Mouse (Mus musculus) liver, adult 2 months (tissue): ENCODE data around the gene Pms2. TPM values are rescaled to one million over a fixed set of nuclear protein-coding genes. Genes with fewer than 3 reads are reported as not detected.

Experiments
- DNase-seq: peaks from one replicate; pipeline ENCODE4 v3.0.0-alpha.2; 2011; ENCODE audit warnings: low read depth, low spot score; ENCODE audit errors: extremely low read depth
- H3K27ac ChIP-seq: fragments of 200-500 bp; replicated peaks from 2 replicates; pipeline ENCODE4 v1.5.1; 2012; ENCODE audit warnings: low read depth, mild to moderate bottlenecking, control low read depth, inconsistent platforms, low read length; ENCODE audit not compliant: insufficient read depth
- H3K27me3 ChIP-seq: fragments of 200-500 bp; 2 replicates; pipeline ENCODE4 v1.6.1; 2012; ENCODE audit warnings: mild to moderate bottlenecking, moderate library complexity, low read length, inconsistent platforms; ENCODE audit not compliant: control insufficient read depth, insufficient read depth
- H3K36me3 ChIP-seq: fragments of 200-500 bp; 2 replicates; pipeline ENCODE4 v1.6.1; 2012; ENCODE audit warnings: low read length, inconsistent platforms; ENCODE audit not compliant: control insufficient read depth, insufficient read depth
- H3K4me1 ChIP-seq: fragments of 200-500 bp; 2 replicates; pipeline ENCODE4 v1.6.1; 2011; ENCODE audit warnings: low read length; ENCODE audit not compliant: control insufficient read depth, insufficient read depth
- H3K4me3 ChIP-seq: fragments of 200-500 bp; 2 replicates; pipeline ENCODE4 v1.5.1; 2011; ENCODE audit warnings: low read depth, mild to moderate bottlenecking, control low read depth, low read length, moderate library complexity; ENCODE audit not compliant: insufficient read depth
- H3K79me2 ChIP-seq: fragments of 200-500 bp; 2 replicates; pipeline ENCODE4 v1.6.1; 2012; ENCODE audit warnings: inconsistent platforms, mild to moderate bottlenecking, low read length, moderate library complexity; ENCODE audit not compliant: control insufficient read depth, insufficient read depth
- H3K9ac ChIP-seq: fragments of 200-500 bp; 2 replicates; pipeline ENCODE4 v1.6.1; 2012; ENCODE audit warnings: low read depth, mild to moderate bottlenecking, control low read depth, inconsistent platforms, low read length
- CTCF ChIP-seq: fragments of 200-500 bp; IDR thresholded peaks from 2 replicates; pipeline ENCODE4 v1.5.1; 2011; ENCODE audit warnings: low read depth, low read length, control low read depth
- POLR2A ChIP-seq: fragments of 200-500 bp; IDR thresholded peaks from 2 replicates; pipeline ENCODE4 v1.6.1; 2011; ENCODE audit warnings: low read length, control low read depth; ENCODE audit not compliant: insufficient read depth; ENCODE audit errors: extremely low read depth
- WGBS: fragments of 180-500 bp; shearing (Covaris S2); methylation state at CpG from one replicate; pipeline ENCODE4 v1.1.7; 2018; 5-methylcytosine and 5-hydroxymethylcytosine counted together
- polyA plus RNA-seq: library from polyadenylated mRNA; depleted of rRNA; stranded (reverse); fragments of >200 nt; gene quantifications from 2 replicates; pipeline ENCODE4 v1.2.3, GENCODE M21; 2012; rRNA removed
- total RNA-seq: library from RNA; depleted of rRNA; stranded (reverse); fragments of >200 nt; gene quantifications from 2 replicates; pipeline ENCODE4 v1.2.3, GENCODE M21; 2014; rRNA removed

Pms2 gene
- total and polyA plus RNA-seq, 2 experiments, result 0.88 to 2.1 TPM

DNA sequence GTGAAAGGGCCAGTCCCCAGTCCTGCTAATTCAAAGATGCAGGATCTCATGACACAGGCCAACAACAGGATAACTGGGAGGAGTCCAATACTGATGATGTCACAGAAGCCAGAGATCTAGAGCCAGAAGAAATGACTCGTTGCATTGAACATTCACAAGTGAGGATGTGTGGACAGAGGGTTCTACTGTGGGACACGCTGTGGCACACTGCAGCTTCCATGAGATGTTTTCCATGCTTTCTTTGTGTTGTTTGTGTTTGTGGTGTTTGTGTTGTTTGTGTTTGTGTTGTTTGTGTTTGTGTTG, 65.8 kb downstream of the Pms2 start:
- Histone ChIP-seq H3K9ac (no peak overlapping the region), H3K4me1 (no peaks in the 10 kb centered on the region), H3K27me3 (no peaks in the 10 kb centered on the region), H3K27ac (no peak overlapping the region), H3K79me2 (no peaks in the 10 kb centered on the region), H3K4me3 (no peak overlapping the region), H3K36me3 (no peaks in the 10 kb centered on the region)
- TF ChIP-seq POLR2A (no peak), CTCF (no peak)
- no peak for DNase-seq
- 24% methylated on average over 2 of the region's 2 CpGs for WGBS

DNA sequence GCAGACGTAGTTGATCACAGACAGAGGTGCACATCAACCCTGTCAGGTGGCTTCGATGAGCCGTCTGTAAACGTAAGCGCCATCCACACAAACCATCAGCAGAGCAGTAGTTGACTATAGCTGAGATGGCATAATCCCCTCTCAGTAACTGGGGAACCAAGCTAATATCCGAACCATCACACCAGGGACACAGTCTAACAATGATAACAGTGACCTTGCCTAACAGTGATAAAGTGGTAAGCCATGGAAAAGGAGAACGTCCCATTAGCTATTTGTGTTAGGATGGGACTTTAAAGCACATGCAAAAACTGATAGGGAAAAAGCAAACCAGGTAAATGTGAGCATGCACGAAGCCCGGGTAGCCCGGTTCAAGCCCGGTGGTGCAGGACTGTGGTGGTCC, 66.5 kb downstream of the Pms2 start:
- Histone ChIP-seq H3K36me3 (no peaks in the 10 kb centered on the region), H3K79me2 (no peaks in the 10 kb centered on the region), H3K9ac (no peak overlapping the region), H3K4me1 (no peaks in the 10 kb centered on the region), H3K27me3 (no peaks in the 10 kb centered on the region), H3K4me3 (no peak overlapping the region), H3K27ac (no peak overlapping the region)
- WGBS, result 75% methylated on average over 11 of the region's 11 CpGs
- no peak for TF ChIP-seq POLR2A
- TF ChIP-seq CTCF, result no peak
- no peak for DNase-seq

DNA sequence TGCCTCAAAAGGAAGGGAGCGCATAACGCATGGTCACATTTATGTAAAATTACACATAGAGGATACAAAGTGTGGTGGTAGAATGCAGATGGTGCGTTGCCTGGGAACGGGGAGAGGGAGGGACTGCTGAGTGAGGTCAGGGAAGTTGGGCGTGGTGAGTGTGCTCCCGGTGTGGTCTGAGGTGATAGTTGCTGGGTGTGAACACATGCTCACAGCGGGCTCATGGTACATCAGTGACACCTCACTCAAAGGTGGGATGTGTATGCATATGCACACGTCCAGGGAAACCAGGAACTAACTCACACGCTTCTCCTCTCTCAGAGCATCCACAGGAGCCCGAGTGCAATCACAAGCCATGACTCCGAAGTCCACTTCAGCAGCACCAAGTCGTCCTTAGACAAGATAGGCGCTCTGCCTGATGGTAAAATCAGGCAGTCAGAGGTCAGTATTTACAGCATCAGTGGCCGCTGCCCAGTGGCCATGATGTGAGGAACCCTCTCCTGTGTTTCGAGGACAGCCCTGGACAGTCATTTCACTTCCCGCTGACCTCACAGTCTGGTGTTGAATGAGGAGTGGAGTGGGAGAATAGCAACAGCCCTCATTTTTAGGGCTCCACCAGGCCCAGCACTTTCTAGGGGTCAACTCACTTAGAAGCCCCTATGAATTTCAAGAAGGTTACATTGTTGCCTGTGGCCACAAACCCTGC, 67.1 kb downstream of the Pms2 start:
- no peak overlapping the region for H3K27ac ChIP-seq
- H3K4me1 ChIP-seq, result no peaks in the 10 kb centered on the region
- DNase-seq, result no peak
- H3K79me2 ChIP-seq, result no peaks in the 10 kb centered on the region
- H3K27me3 ChIP-seq, result no peaks in the 10 kb centered on the region
- 66% methylated on average over 16 of the region's 16 CpGs for WGBS
- no peak for TF ChIP-seq POLR2A
- TF ChIP-seq CTCF, result no peak
- no peaks in the 10 kb centered on the region for H3K36me3 ChIP-seq
- H3K9ac ChIP-seq, result no peak overlapping the region
- H3K4me3 ChIP-seq, result no peak overlapping the region

DNA sequence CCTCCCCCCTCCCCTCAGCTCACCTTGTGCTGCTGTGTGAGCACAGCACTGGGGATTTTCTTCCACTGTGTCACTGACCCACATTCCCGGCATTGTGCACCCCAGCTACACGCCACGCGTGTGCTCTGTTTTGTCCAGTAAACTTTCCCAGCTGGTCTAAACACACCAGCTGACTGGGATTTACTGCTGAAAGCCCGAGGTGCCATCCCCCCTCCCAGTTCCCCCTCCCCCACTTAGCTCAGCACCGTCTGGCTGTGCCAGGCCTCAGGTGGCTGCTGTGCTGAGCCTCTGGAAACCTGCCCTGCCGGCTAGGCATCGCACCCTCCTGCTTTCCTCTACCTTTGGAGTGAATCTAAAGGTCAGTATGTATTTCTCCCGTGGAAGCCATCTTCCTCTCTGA, 71.1 kb downstream of the Pms2 start:
- no peak for DNase-seq
- H3K27me3 ChIP-seq, result no peaks in the 10 kb centered on the region
- no peak overlapping the region for H3K4me3 ChIP-seq
- no peak overlapping the region for H3K9ac ChIP-seq
- peaks cover 2% of the 10 kb centered on the region; the same call in 1 of the 2 replicates for H3K36me3 ChIP-seq
- H3K27ac ChIP-seq, result no peak overlapping the region
- H3K4me1 ChIP-seq, result no peaks in the 10 kb centered on the region
- H3K79me2 ChIP-seq, result no peaks in the 10 kb centered on the region
- 38% methylated on average over 9 of the region's 9 CpGs for WGBS
- TF ChIP-seq CTCF (no peak), POLR2A (no peak)

DNA sequence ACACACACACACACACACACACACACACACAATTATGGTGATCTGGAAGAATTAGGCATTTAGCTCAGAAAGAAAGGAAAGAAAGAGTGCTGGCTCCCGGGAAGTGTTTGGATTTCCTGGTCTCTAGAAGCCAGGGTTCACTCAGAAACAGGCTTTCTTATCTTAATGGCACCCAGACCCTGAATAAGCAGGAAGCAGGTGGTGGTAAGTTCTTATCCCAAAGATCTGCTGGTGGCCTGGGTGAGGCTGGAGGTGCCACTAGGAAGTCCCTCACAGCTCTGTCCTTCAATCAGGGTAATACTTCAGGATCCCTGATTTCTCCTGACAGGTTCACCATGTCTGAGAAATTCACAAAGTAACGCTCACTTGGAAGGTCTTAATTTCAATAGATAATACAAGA, 72.6 kb downstream of the Pms2 start:
- WGBS, result 76% methylated on average over 2 of the region's 2 CpGs
- TF ChIP-seq POLR2A (no peak), CTCF (no peak)
- H3K9ac ChIP-seq, result no peak overlapping the region

More for the DNA sequence above, 72.6 kb downstream of the Pms2 start:
- Histone ChIP-seq H3K27ac (no peak overlapping the region), H3K4me1 (no peaks in the 10 kb centered on the region), H3K36me3 (peaks cover 10% of the 10 kb centered on the region; the same call in 1 of the 2 replicates), H3K27me3 (no peaks in the 10 kb centered on the region), H3K79me2 (no peaks in the 10 kb centered on the region), H3K4me3 (no peak overlapping the region)
- DNase-seq, result no peak

Other genes starting within 250 kb of the Pms2 start
- 2.7 and 3.0 TPM in 2 replicates for gene Usp42, start 177.7 kb upstream of the Pms2 start, total RNA-seq
- gene Usp42, start 177.7 kb upstream of the Pms2 start, polyA plus RNA-seq, result 2.0 and 3.1 TPM in 2 replicates
- 11.1 and 13.2 TPM in 2 replicates for gene Eif2ak1, start 92.2 kb upstream of the Pms2 start, total RNA-seq
- gene Eif2ak1, start 92.2 kb upstream of the Pms2 start, polyA plus RNA-seq, result 13.1 and 14.0 TPM in 2 replicates
- gene Ankrd61, start 12.3 kb upstream of the Pms2 start, total RNA-seq, result not detected in 2 replicates
- 0.06 TPM in 1 of 2 replicates, not detected in the other for gene Ankrd61, start 12.3 kb upstream of the Pms2 start, polyA plus RNA-seq
- gene Aimp2, start 117 bp upstream of the Pms2 start, total RNA-seq, result 10.3 and 12.2 TPM in 2 replicates
- gene Aimp2, start 117 bp upstream of the Pms2 start, polyA plus RNA-seq, result 20.0 and 25.3 TPM in 2 replicates
- not detected in 2 replicates for gene Gm42421, start 18.2 kb downstream of the Pms2 start, total RNA-seq
- gene Gm42421, start 18.2 kb downstream of the Pms2 start, polyA plus RNA-seq, result not detected in 2 replicates
- gene Rsph10b, start 23.1 kb downstream of the Pms2 start, total RNA-seq, result 0.13 TPM in 1 of 2 replicates, not detected in the other
- gene Rsph10b, start 23.1 kb downstream of the Pms2 start, polyA plus RNA-seq, result 0.14 TPM in 1 of 2 replicates, not detected in the other
- gene Ccz1, start 104.9 kb downstream of the Pms2 start, total RNA-seq, result 33.4 and 42.0 TPM in 2 replicates
- 7.3 and 9.1 TPM in 2 replicates for gene Ccz1, start 104.9 kb downstream of the Pms2 start, polyA plus RNA-seq
- not detected in 2 replicates for gene Ocm, start 116.7 kb downstream of the Pms2 start, total RNA-seq
- not detected in 2 replicates for gene Ocm, start 116.7 kb downstream of the Pms2 start, polyA plus RNA-seq
- 4.0 and 6.1 TPM in 2 replicates for gene Lmtk2, start 190.5 kb downstream of the Pms2 start, total RNA-seq
- 4.6 and 4.7 TPM in 2 replicates for gene Lmtk2, start 190.5 kb downstream of the Pms2 start, polyA plus RNA-seq